Mouse (Mus musculus): ENCODE measurements around the gene Tmem115. TPM values are rescaled to one million over a fixed set of nuclear protein-coding genes. Genes with fewer than 3 reads are reported as not detected.
A peak's percentile ranks its signal among the peaks of the same experiment; 100 is the strongest.

The Tmem115 gene
- total RNA-seq (2021): 10 to 100 TPM; 29.4 to 30.4 TPM

GRCm38 (mm10) chr9:107533791-107534407, at the start of gene Tmem115:
Tmem115 (plus strand) TSS chr9:107533945.
- DNase-seq: peak; percentile 94
- intact Hi-C loops (cut with DNase I): no loop called here

GRCm38 (mm10) chr9:107484302-107484701, 49.4 kb upstream of the Tmem115 start:
- peak; percentile 91 for DNase-seq
- intact Hi-C loops (cut with DNase I): no loop called here

GRCm38 (mm10) chr9:107484766-107485165, 49.0 kb upstream of the Tmem115 start:
- intact Hi-C loops (cut with DNase I): no loop called here
- no peak for DNase-seq

GRCm38 (mm10) chr9:107486086-107486485, 47.7 kb upstream of the Tmem115 start:
- intact Hi-C loops (cut with DNase I): no loop called here
- no peak for DNase-seq

- DNase-seq: no peak
Observed at GRCm38 (mm10) chr9:107486507-107487225, 47.1 kb upstream of the Tmem115 start.

GRCm38 (mm10) chr9:107490146-107490545, 43.6 kb upstream of the Tmem115 start:
- intact Hi-C loops (cut with DNase I): no loop called here
- DNase-seq: no peak

More at GRCm38 (mm10) chr9:107486507-107487225, 47.1 kb upstream of the Tmem115 start:
- intact Hi-C loops (cut with DNase I): no loop called here

GRCm38 (mm10) chr9:107490625-107491024, 43.1 kb upstream of the Tmem115 start:
- intact Hi-C loops (cut with DNase I): no loop called here
- DNase-seq: no peak

GRCm38 (mm10) chr9:107493511-107493910, 40.2 kb upstream of the Tmem115 start:
- DNase-seq: no peak
- intact Hi-C loops (cut with DNase I): no loop called here

GRCm38 (mm10) chr9:107494238-107494637, 39.5 kb upstream of the Tmem115 start:
- intact Hi-C loops (cut with DNase I): no loop called here
- no peak for DNase-seq

- intact Hi-C loops (cut with DNase I): no loop called here
- DNase-seq: no peak
Observed at GRCm38 (mm10) chr9:107496359-107496758, 37.4 kb upstream of the Tmem115 start.

GRCm38 (mm10) chr9:107500708-107501286, 32.9 kb upstream of the Tmem115 start:
- intact Hi-C loops (cut with DNase I): no loop called here

GRCm38 (mm10) chr9:107502131-107502846, 31.5 kb upstream of the Tmem115 start:
- intact Hi-C loops (cut with DNase I): no loop called here
- peak; percentile 42 for DNase-seq

More at GRCm38 (mm10) chr9:107500708-107501286, 32.9 kb upstream of the Tmem115 start:
- DNase-seq: no peak

- intact Hi-C loops (cut with DNase I): no loop called here
- DNase-seq: peak; percentile 69
Observed at GRCm38 (mm10) chr9:107504662-107505537, 28.8 kb upstream of the Tmem115 start.

- peak; percentile 69 for DNase-seq
- intact Hi-C loops (cut with DNase I): no loop called here
Observed at GRCm38 (mm10) chr9:107508266-107508665, 25.5 kb upstream of the Tmem115 start.

- intact Hi-C loops (cut with DNase I): loop anchor here (5.0 kb wide), 1 partner anchor 213 kb away; the partner anchor contains the start of gene Cish
- DNase-seq: no peak
Observed at GRCm38 (mm10) chr9:107510384-107511100, 23.2 kb upstream of the Tmem115 start.

- intact Hi-C loops (cut with DNase I): loop anchor here (5.0 kb wide), 1 partner anchor 214 kb away; the partner anchor contains the start of gene Cish
- no peak for DNase-seq
Observed at GRCm38 (mm10) chr9:107511436-107511835, 22.3 kb upstream of the Tmem115 start.

- DNase-seq: no peak
- intact Hi-C loops (cut with DNase I): loop anchor here (5.0 kb wide), 1 partner anchor 215 kb away; the partner anchor contains the start of gene Cish
Observed at GRCm38 (mm10) chr9:107512326-107512725, 21.4 kb upstream of the Tmem115 start.

- peak; percentile 90 for DNase-seq
- intact Hi-C loops (cut with DNase I): loop anchor here (2.0 to 5.0 kb wide), 2 partner anchors 158 to 217 kb away; partner anchors contain the start of gene Cish
Observed at GRCm38 (mm10) chr9:107514303-107514955, 19.3 kb upstream of the Tmem115 start.

GRCm38 (mm10) chr9:107520331-107520730, 13.4 kb upstream of the Tmem115 start:
- DNase-seq: no peak
- intact Hi-C loops (cut with DNase I): no loop called here
